Mouse (Mus musculus): Measurements from ENCODE around the gene H2al1k. TPM values are rescaled to one million over a fixed set of nuclear protein-coding genes. Genes with fewer than 3 reads are reported as not detected.
"Not testable (repeated sequence)": the region's sequence is repeated elsewhere in the genome, so short reads cannot be mapped to it uniquely, and the experiment has no call there.

H2al1k gene
- total RNA-seq (2021), result not detected
- long read RNA-seq, experiment 1, result 0 reads
- long read RNA-seq, experiment 2, result 0 reads

- not testable (repeated sequence) for DNase-seq (ENCODE audit: low spot score in 2 of 2); H3K27ac ChIP-seq; H3K4me3 ChIP-seq
Measured at GRCm38 (mm10) chrX:9350327-9350726, at the start of gene H2al1k. Gene H2al1k (plus strand): TSS chrX:9350627.

- H3K4me3 ChIP-seq, result no peak overlapping the region
- H3K27ac ChIP-seq, result no peak overlapping the region
- no peak for DNase-seq (ENCODE audit: low spot score in 2 of 2)
- TF ChIP-seq CTCF (conservative IDR thresholded peaks at IDR 0.05), result no peak
Measured at GRCm38 (mm10) chrX:9302791-9303190, 47.6 kb upstream of the H2al1k start.

GRCm38 (mm10) chrX:9303455-9303854, 47.0 kb upstream of the H2al1k start:
- no peak for DNase-seq (ENCODE audit: low spot score in 2 of 2)
- Histone ChIP-seq H3K4me3 (no peak overlapping the region), H3K27ac (no peak overlapping the region)
- TF ChIP-seq CTCF (conservative IDR thresholded peaks at IDR 0.05), result no peak

- not testable (repeated sequence) for H3K4me3 ChIP-seq; H3K27ac ChIP-seq; DNase-seq (ENCODE audit: low spot score in 2 of 2)
Measured at GRCm38 (mm10) chrX:9316457-9316856, 34.0 kb upstream of the H2al1k start.

- DNase-seq (ENCODE audit: low spot score in 2 of 2); H3K27ac ChIP-seq; H3K4me3 ChIP-seq: not testable (repeated sequence)
Measured at GRCm38 (mm10) chrX:9327954-9328353, 22.5 kb upstream of the H2al1k start.

GRCm38 (mm10) chrX:9332366-9332962, 18.0 kb upstream of the H2al1k start:
- H3K4me3 ChIP-seq; DNase-seq (ENCODE audit: low spot score in 2 of 2); H3K27ac ChIP-seq: not testable (repeated sequence)

GRCm38 (mm10) chrX:9333035-9333434, 17.4 kb upstream of the H2al1k start:
- H3K4me3 ChIP-seq, H3K27ac ChIP-seq: not testable (repeated sequence)
- TF ChIP-seq CTCF (conservative IDR thresholded peaks at IDR 0.05), result peak; percentile 63
- peak; percentile 5 to 20 for DNase-seq (ENCODE audit: low spot score in 2 of 2)

- not testable (repeated sequence) for H3K4me3 ChIP-seq; DNase-seq (ENCODE audit: low spot score in 2 of 2); H3K27ac ChIP-seq
Measured at GRCm38 (mm10) chrX:9334996-9335395, 15.4 kb upstream of the H2al1k start.

- DNase-seq (ENCODE audit: low spot score in 2 of 2), result peak in 1 of 2 experiments; percentile 18
- not testable (repeated sequence) for H3K27ac ChIP-seq, H3K4me3 ChIP-seq
- TF ChIP-seq CTCF (conservative IDR thresholded peaks at IDR 0.05), result peak; percentile 63
Measured at GRCm38 (mm10) chrX:9374012-9374411, 23.6 kb downstream of the H2al1k start.

GRCm38 (mm10) chrX:9375927-9376326, 25.5 kb downstream of the H2al1k start:
- not testable (repeated sequence) for H3K4me3 ChIP-seq; H3K27ac ChIP-seq; DNase-seq (ENCODE audit: low spot score in 2 of 2)

Other genes with a start within 250 kb of the H2al1k start
- not detected for gene 4930402K13Rik, start 246.1 kb upstream of the H2al1k start, total RNA-seq (2021)
- gene Lancl3, start 150.7 kb upstream of the H2al1k start, total RNA-seq (2021), result 1 to 10 TPM; 4.8 to 5.1 TPM
- not detected for gene Gm14862, start 93.7 kb upstream of the H2al1k start, total RNA-seq (2021)
- 10 to 100 TPM; 13.7 to 17.0 TPM for gene Xk, start 77.9 kb upstream of the H2al1k start, total RNA-seq (2021)
- gene H2al1m, start 66.9 kb upstream of the H2al1k start, total RNA-seq (2021), result not detected
- under 1 TPM; 0.47 to 0.59 TPM for gene Cybb, start 137.1 kb downstream of the H2al1k start, total RNA-seq (2021)
- not detected for gene H2al1o, start 221.8 kb downstream of the H2al1k start, total RNA-seq (2021)

Data from layer of hippocampus, adult 2 months (tissue).